Comparison of ENCODE assay signal across 33 mouse cellular contexts in genomic region chr7:138959747-138960146, GRCm38 (mm10). TPM values are rescaled to one million over a fixed set of nuclear protein-coding genes. Genes with fewer than 3 reads are reported as not detected.
DNase-seq lines count a peak whose midpoint lies in the region; ATAC-seq and TF ChIP-seq lines count a peak whose summit lies in the region.
"Had no signal": no experiment of that assay in that cellular context is flagged by ENCODE, and none has a peak within 500 bp of the region (broad histone marks: within the 10 kb centered on the region; RNA-seq: fewer than 3 reads in every experiment).

No protein-coding gene starts in this region.

- H3K27me3 ChIP-seq in cerebellum, adult 2 months (ENCODE audit: control insufficient read depth, insufficient read depth, low read length): no peaks in the 10 kb centered on the region
- no peaks in the 10 kb centered on the region for H3K27me3 ChIP-seq in hindbrain, embryonic 16.5 days (replicated peaks; ENCODE audit: control insufficient read depth, insufficient read depth, low read length)
- no peaks in the 10 kb centered on the region for H3K27me3 ChIP-seq in hindbrain, embryonic 14.5 days (ENCODE audit: control insufficient read depth, insufficient read depth, low read length)
- H3K27me3 ChIP-seq in forebrain, postnatal 0 days (ENCODE audit: insufficient read depth, low read length): no peaks in the 10 kb centered on the region
- H3K27me3 ChIP-seq: hindbrain, embryonic 13.5 days; neural tube, embryonic 13.5 days had no signal

- H3K9ac ChIP-seq in hindbrain, embryonic 16.5 days (ENCODE audit: low read depth, low read length): no peak overlapping the region
- no peak overlapping the region for H3K9ac ChIP-seq in hindbrain, embryonic 14.5 days
- no peak overlapping the region for H3K9ac ChIP-seq in forebrain, postnatal 0 days
- H3K9ac ChIP-seq: hindbrain, embryonic 13.5 days; liver, embryonic 12.5 days; liver, postnatal 0 days; neural tube, embryonic 13.5 days had no signal

- WGBS in cerebellum, adult 2 months: 43% methylated on average over 5 of the region's 5 CpGs
- WGBS in hindbrain, embryonic 16.5 days: 68% methylated on average over 5 of the region's 5 CpGs
- 75% methylated on average over 5 of the region's 5 CpGs for WGBS in hindbrain, embryonic 14.5 days
- WGBS in forebrain, postnatal 0 days: 34% methylated on average over 5 of the region's 5 CpGs

- ATAC-seq in hindbrain, embryonic 16.5 days: 0 out of 2 replicates have a peak, but pooled peaks have one; percentile 27
- ATAC-seq in hindbrain, embryonic 14.5 days (ENCODE audit: low FRiP score): no peak
- peak; percentile 66 for ATAC-seq in forebrain, postnatal 0 days
- ATAC-seq: liver, embryonic 12.5 days; liver, postnatal 0 days had no signal

- H3K4me2 ChIP-seq in hindbrain, embryonic 16.5 days (ENCODE audit: low read length): no peak overlapping the region
- no peak overlapping the region for H3K4me2 ChIP-seq in hindbrain, embryonic 14.5 days (replicated peaks)
- H3K4me2 ChIP-seq in forebrain, postnatal 0 days (ENCODE audit: low read depth): no peak overlapping the region
- H3K4me2 ChIP-seq: heart, embryonic 11.5 days; hindbrain, embryonic 13.5 days; liver, embryonic 12.5 days; midbrain, embryonic 11.5 days; neural tube, embryonic 13.5 days had no signal

- TF ChIP-seq POLR2A in cerebellum, adult 2 months (IDR thresholded peaks at IDR 0.05; ENCODE audit: borderline replicate concordance, insufficient read depth, low read length): no peak

- H3K36me3 ChIP-seq in hindbrain, embryonic 16.5 days (ENCODE audit: control insufficient read depth, insufficient read depth, low read length): no peaks in the 10 kb centered on the region
- no peaks in the 10 kb centered on the region for H3K36me3 ChIP-seq in hindbrain, embryonic 14.5 days (replicated peaks; ENCODE audit: control insufficient read depth, insufficient read depth)
- H3K36me3 ChIP-seq in forebrain, postnatal 0 days (ENCODE audit: insufficient read depth): no peaks in the 10 kb centered on the region
- H3K36me3 ChIP-seq: hindbrain, embryonic 13.5 days; liver, embryonic 12.5 days; neural tube, embryonic 13.5 days had no signal

- TF ChIP-seq CTCF in cerebellum, adult 2 months (IDR thresholded peaks at IDR 0.05; ENCODE audit: borderline replicate concordance, insufficient read depth, low read depth, low read length): no peak
- TF ChIP-seq CTCF in forebrain, postnatal 0 days (IDR thresholded peaks at IDR 0.05; ENCODE audit: low read depth): no peak

- no peak overlapping the region for H3K4me3 ChIP-seq in cerebellum, adult 2 months (replicated peaks; ENCODE audit: insufficient read depth, low read depth, low read length)
- no peak overlapping the region for H3K4me3 ChIP-seq in hindbrain, embryonic 16.5 days (ENCODE audit: low read length)
- no peak overlapping the region for H3K4me3 ChIP-seq in hindbrain, embryonic 14.5 days (replicated peaks; ENCODE audit: low read length)
- no peak overlapping the region for H3K4me3 ChIP-seq in forebrain, postnatal 0 days (ENCODE audit: low read depth, low read length)
- H3K4me3 ChIP-seq: erythroblast, embryonic 14.5 days; gastrocnemius, adult 2 months; hindbrain, embryonic 13.5 days; liver, embryonic 12.5 days; neural tube, embryonic 13.5 days had no signal

- DNase-seq in cerebellum, adult 2 months: no peak
- DNase-seq in cerebellum, adult 9-11 months: no peak
- no peak for DNase-seq in hindbrain, embryonic 14.5 days (ENCODE audit: low spot score)
- peak; percentile 27 for DNase-seq in left cerebral cortex, adult 11 months (ENCODE audit: low spot score)
- DNase-seq in left cerebral cortex, adult 9 months (ENCODE audit: low spot score in 2 of 2): no peak
- peak; percentile 52 for DNase-seq in forebrain, postnatal 0 days
- no peak for DNase-seq in urinary bladder, adult 2 months (ENCODE audit: low spot score)
- DNase-seq: adrenal gland, adult 8-10 months; cerebellum, adult 11 months; cerebellum, postnatal 10 days; gastrocnemius, adult 2 months; gastrocnemius, postnatal 36 days; heart, adult 18-20 months; heart, postnatal 36 days; kidney, adult 18-20 months; kidney, postnatal 4 days; left cerebral cortex, postnatal 4 days; liver, postnatal 0 days; lung, postnatal 36 days; right cerebral cortex, postnatal 4 days had no signal

- H3K9me3 ChIP-seq in hindbrain, embryonic 16.5 days (ENCODE audit: control insufficient read depth, low read length): no peaks in the 10 kb centered on the region
- H3K9me3 ChIP-seq in hindbrain, embryonic 14.5 days (ENCODE audit: control insufficient read depth, low read length): no peaks in the 10 kb centered on the region
- no peaks in the 10 kb centered on the region for H3K9me3 ChIP-seq in forebrain, postnatal 0 days (ENCODE audit: low read length)
- H3K9me3 ChIP-seq: hindbrain, embryonic 13.5 days; liver, embryonic 12.5 days; neural tube, embryonic 13.5 days had no signal

- H3K27ac ChIP-seq in cerebellum, adult 2 months (ENCODE audit: insufficient read depth, low read length): peak overlapping the region; percentile 22; the same call in 1 of the 2 replicates
- no peak overlapping the region for H3K27ac ChIP-seq in hindbrain, embryonic 16.5 days (ENCODE audit: low read depth, low read length)
- H3K27ac ChIP-seq in hindbrain, embryonic 14.5 days: no peak overlapping the region
- H3K27ac ChIP-seq in forebrain, postnatal 0 days (ENCODE audit: low read depth, low read length): no peak overlapping the region
- H3K27ac ChIP-seq: gastrocnemius, adult 2 months; hindbrain, embryonic 13.5 days; kidney, postnatal 0 days; liver, embryonic 12.5 days; neural tube, embryonic 13.5 days had no signal

- peaks cover 29% of the 10 kb centered on the region for H3K4me1 ChIP-seq in cerebellum, adult 2 months (ENCODE audit: control insufficient read depth, insufficient read depth, low read length)
- H3K4me1 ChIP-seq in hindbrain, embryonic 16.5 days (ENCODE audit: control insufficient read depth, insufficient read depth, low read depth, low read length): no peaks in the 10 kb centered on the region
- no peaks in the 10 kb centered on the region for H3K4me1 ChIP-seq in hindbrain, embryonic 14.5 days (replicated peaks; ENCODE audit: control insufficient read depth, insufficient read depth, low read length)
- H3K4me1 ChIP-seq in forebrain, postnatal 0 days (ENCODE audit: insufficient read depth): no peaks in the 10 kb centered on the region; the same call in 1 of the 2 replicates
- H3K4me1 ChIP-seq: hindbrain, embryonic 13.5 days; liver, embryonic 12.5 days; neural tube, embryonic 13.5 days had no signal

RNA-seq across cellular contexts. Expression of gene Jakmip3, which starts 19.2 kb away (rescaled TPM):
- polyA plus RNA-seq in cerebellum, adult 2 months (2012; rRNA removed): 47.6 and 49.0 TPM in 2 replicates
- 11.0 and 12.5 TPM in 2 replicates for polyA plus RNA-seq in hindbrain, embryonic 16.5 days (2015; fragmentation: Nextera tagmentation; extraction: Ambion mirVana)
- 11.2 and 11.8 TPM in 2 replicates for polyA plus RNA-seq in hindbrain, embryonic 14.5 days (2014; fragmentation: Nextera tagmentation; extraction: Ambion mirVana)
- 13.9 and 15.8 TPM in 2 replicates for total RNA-seq in forebrain, postnatal 0 days (2014; rRNA removed)
- 3.1 and 5.7 TPM in 2 replicates for polyA plus RNA-seq in forebrain, postnatal 0 days (2015; fragmentation: Nextera tagmentation; extraction: Ambion mirVana)
- polyA plus RNA-seq in urinary bladder, adult 2 months (2012; rRNA removed): 0.94 and 1.0 TPM in 2 replicates
- total RNA-seq: CH12.LX; common myeloid progenitor, adult 5-6 weeks; gastrocnemius, postnatal 36 days had no signal
- polyA plus RNA-seq: C2C12; erythroblast, embryonic 14.5 days; heart, embryonic 16.5 days; liver, postnatal 0 days; thymus, postnatal 0 days had no signal

RNA-seq across cellular contexts. Expression of gene Bnip3, which starts 50.4 kb away (rescaled TPM):
- polyA plus RNA-seq in cerebellum, adult 2 months (2012; rRNA removed): 96.6 and 101 TPM in 2 replicates
- 118 and 142 TPM in 2 replicates for polyA plus RNA-seq in hindbrain, embryonic 16.5 days (2015; fragmentation: Nextera tagmentation; extraction: Ambion mirVana)
- polyA plus RNA-seq in hindbrain, embryonic 14.5 days (2014; fragmentation: Nextera tagmentation; extraction: Ambion mirVana): 120 and 127 TPM in 2 replicates
- 145 TPM in 2 replicates for total RNA-seq in forebrain, postnatal 0 days (2014; rRNA removed)
- 98.8 and 108 TPM in 2 replicates for polyA plus RNA-seq in forebrain, postnatal 0 days (2015; fragmentation: Nextera tagmentation; extraction: Ambion mirVana)
- polyA plus RNA-seq in urinary bladder, adult 2 months (2012; rRNA removed): 55.6 and 61.9 TPM in 2 replicates

Comparison
In these comparisons a context has a peak if more than half of its experiments do, and no peak if none do; other contexts are left out.
1. DNase-seq: peak in left cerebral cortex, adult 11 months (single experiment) and forebrain, postnatal 0 days (single experiment); none in cerebellum, adult 2 months (0 of 2), cerebellum, adult 9-11 months (single experiment), hindbrain, embryonic 14.5 days (single experiment), left cerebral cortex, adult 9 months (0 of 2) and urinary bladder, adult 2 months (single experiment).